Mouse (Mus musculus) lung, embryonic 14.5 days (tissue): ENCODE measurements around the gene Clec1b. TPM values are rescaled to one million over a fixed set of nuclear protein-coding genes. Genes with fewer than 3 reads are reported as not detected.

Experiments
- ATAC-seq: fragments of 200-750 bp; cut with Nextera tagmentation; 2 replicates; pipeline ENCODE4 v1.8.0; 2017; ENCODE audit warnings: mild to moderate bottlenecking, moderate TSS enrichment, moderate library complexity; ENCODE audit not compliant: insufficient read depth
- DNase-seq: peaks from one replicate; pipeline ENCODE4 v3.0.0-alpha.2; 2015
- H3K27ac ChIP-seq: fragments of 300-500 bp; sonication (generic); 2 replicates; pipeline ENCODE4 v1.5.1; 2014; ENCODE audit warnings: low read depth, mild to moderate bottlenecking, moderate library complexity
- H3K27me3 ChIP-seq: fragments of 300-500 bp; sonication (generic); 2 replicates; pipeline ENCODE4 v1.6.1; 2014; ENCODE audit warnings: low read length, control low read depth; ENCODE audit not compliant: insufficient read depth
- H3K36me3 ChIP-seq: fragments of 300-500 bp; sonication (generic); 2 replicates; pipeline ENCODE4 v1.6.1; 2014; ENCODE audit warnings: control low read depth; ENCODE audit not compliant: insufficient read depth
- H3K4me1 ChIP-seq: fragments of 300-500 bp; sonication (generic); 2 replicates; pipeline ENCODE4 v1.6.1; 2014; ENCODE audit warnings: antibody characterized with exemption, control low read depth; ENCODE audit not compliant: insufficient read depth
- H3K4me2 ChIP-seq: fragments of 300-500 bp; sonication (generic); 2 replicates; pipeline ENCODE4 v1.6.1; 2014; ENCODE audit warnings: mild to moderate bottlenecking
- H3K4me3 ChIP-seq: fragments of 300-500 bp; sonication (generic); 2 replicates; pipeline ENCODE4 v1.5.1; 2014; ENCODE audit warnings: low read depth, low read length
- H3K9ac ChIP-seq: fragments of 300-500 bp; sonication (generic); 2 replicates; pipeline ENCODE4 v1.6.1; 2014
- H3K9me3 ChIP-seq: fragments of 300-500 bp; sonication (generic); 2 replicates; pipeline ENCODE4 v1.6.1; 2016; ENCODE audit warnings: low read depth, low read length, control low read depth
- CTCF ChIP-seq: IDR thresholded peaks from 2 replicates; pipeline ENCODE4 v1.5.1; 2016; ENCODE audit warnings: antibody characterized with exemption, low read depth
- WGBS: fragments of 180-500 bp; shearing (Covaris S2); extraction: QIAGEN DNeasy Blood & Tissue Kit; methylation state at CpG from one replicate; pipeline ENCODE4 v1.1.7; 2014; 5-methylcytosine and 5-hydroxymethylcytosine counted together
- polyA plus RNA-seq: library from polyadenylated mRNA; unstranded; fragments of >200 nt; fragmentation: Nextera tagmentation; extraction: Ambion mirVana; gene quantifications from 2 replicates; pipeline ENCODE4 v1.2.1, GENCODE M21; 2014

The Clec1b gene
- 3.7 and 5.0 TPM in 2 replicates for polyA plus RNA-seq

- no peak for TF ChIP-seq CTCF
- Histone ChIP-seq H3K9ac (no peak within 1 kb of the TSS), H3K27ac (no peak within 1 kb of the TSS), H3K27me3 (no peaks in the 10 kb centered on the region), H3K4me1 (no peaks in the 10 kb centered on the region), H3K4me3 (no peak within 1 kb of the TSS), H3K4me2 (no peak within 1 kb of the TSS), H3K9me3 (no peaks in the 10 kb centered on the region), H3K36me3 (no peaks in the 10 kb centered on the region)
- ATAC-seq, result no peak
- WGBS, result 75% methylated on average over 8 of the region's 8 CpGs
- no peak for DNase-seq
Observed at GRCm38 (mm10) chr6:129396997-129397396, at the start of gene Clec1b. Clec1b (plus strand) TSS chr6:129397297.

- DNase-seq (peak; percentile 45), ATAC-seq (peak; percentile 70)
- Histone ChIP-seq H3K9me3 (no peaks in the 10 kb centered on the region), H3K4me3 (no peak overlapping the region), H3K36me3 (no peaks in the 10 kb centered on the region), H3K4me2 (no peak overlapping the region), H3K27ac (peak overlapping the region; percentile 60; the same call in 1 of the 2 replicates), H3K9ac (no peak overlapping the region), H3K4me1 (no peaks in the 10 kb centered on the region), H3K27me3 (no peaks in the 10 kb centered on the region)
- 53% methylated on average over 4 of the region's 4 CpGs for WGBS
- no peak for TF ChIP-seq CTCF
Observed at GRCm38 (mm10) chr6:129349524-129350352, 47.4 kb upstream of the Clec1b start.

- TF ChIP-seq CTCF, result no peak
- Histone ChIP-seq H3K27me3 (no peaks in the 10 kb centered on the region), H3K9ac (no peak overlapping the region), H3K9me3 (no peaks in the 10 kb centered on the region), H3K4me1 (no peaks in the 10 kb centered on the region), H3K36me3 (no peaks in the 10 kb centered on the region), H3K27ac (no peak overlapping the region), H3K4me2 (no peak overlapping the region), H3K4me3 (no peak overlapping the region)
- ATAC-seq (no peak), DNase-seq (no peak)
- WGBS, result 93% methylated on average over 3 of the region's 3 CpGs
Observed at GRCm38 (mm10) chr6:129351091-129351490, 46.0 kb upstream of the Clec1b start.

- Histone ChIP-seq H3K4me3 (no peak overlapping the region), H3K9ac (no peak overlapping the region), H3K27ac (no peak overlapping the region), H3K36me3 (no peaks in the 10 kb centered on the region), H3K4me2 (no peak overlapping the region), H3K4me1 (no peaks in the 10 kb centered on the region), H3K9me3 (no peaks in the 10 kb centered on the region), H3K27me3 (no peaks in the 10 kb centered on the region)
- WGBS, result 97% methylated on average over 2 of the region's 2 CpGs
- no peak for ATAC-seq
- TF ChIP-seq CTCF, result no peak
- no peak for DNase-seq
Observed at GRCm38 (mm10) chr6:129355774-129356173, 41.3 kb upstream of the Clec1b start.

- Histone ChIP-seq H3K4me2 (no peak overlapping the region), H3K9ac (no peak overlapping the region), H3K9me3 (no peaks in the 10 kb centered on the region), H3K36me3 (no peaks in the 10 kb centered on the region), H3K27me3 (no peaks in the 10 kb centered on the region), H3K27ac (no peak overlapping the region), H3K4me1 (no peaks in the 10 kb centered on the region), H3K4me3 (no peak overlapping the region)
- ATAC-seq (no peak), DNase-seq (no peak)
- TF ChIP-seq CTCF, result no peak
Observed at GRCm38 (mm10) chr6:129356430-129356829, 40.7 kb upstream of the Clec1b start.

GRCm38 (mm10) chr6:129359515-129359914 lies 37.6 kb upstream of the Clec1b start:
- no peak overlapping the region for H3K4me2 ChIP-seq
- no peak overlapping the region for H3K9ac ChIP-seq
- no peaks in the 10 kb centered on the region for H3K36me3 ChIP-seq
- TF ChIP-seq CTCF, result no peak
- no peak overlapping the region for H3K4me3 ChIP-seq
- 85% methylated on average over 2 of the region's 2 CpGs for WGBS
- H3K9me3 ChIP-seq, result no peaks in the 10 kb centered on the region
- no peaks in the 10 kb centered on the region for H3K27me3 ChIP-seq
- DNase-seq (no peak), ATAC-seq (no peak)
- no peaks in the 10 kb centered on the region for H3K4me1 ChIP-seq
- no peak overlapping the region for H3K27ac ChIP-seq

- 36% methylated on average over 1 of the region's 1 CpGs for WGBS
- Histone ChIP-seq H3K9me3 (no peaks in the 10 kb centered on the region), H3K27me3 (no peaks in the 10 kb centered on the region), H3K4me1 (no peaks in the 10 kb centered on the region), H3K27ac (no peak overlapping the region), H3K4me2 (no peak overlapping the region), H3K36me3 (no peaks in the 10 kb centered on the region), H3K9ac (no peak overlapping the region), H3K4me3 (no peak overlapping the region)
- ATAC-seq (no peak), DNase-seq (no peak)
- no peak for TF ChIP-seq CTCF
Observed at GRCm38 (mm10) chr6:129363942-129364341, 33.2 kb upstream of the Clec1b start.
